Mouse (Mus musculus) midbrain, embryonic 12.5 days (tissue): Measurements from ENCODE around the gene Rbm20. TPM values are rescaled to one million over a fixed set of nuclear protein-coding genes. Genes with fewer than 3 reads are reported as not detected.

ENCODE experiments used
- ATAC-seq: fragments of 200-750 bp; cut with Nextera tagmentation; 2 replicates; pipeline ENCODE4 v1.8.0; 2017; ENCODE audit warnings: low read depth, moderate TSS enrichment, moderate library complexity; ENCODE audit not compliant: low FRiP score
- H3K27ac ChIP-seq: fragments of 300-500 bp; sonication (generic); replicated peaks from 2 replicates; pipeline ENCODE4 v1.5.1; 2016; ENCODE audit warnings: mild to moderate bottlenecking
- H3K27me3 ChIP-seq: fragments of 300-500 bp; sonication (generic); 2 replicates; pipeline ENCODE4 v1.6.1; 2016; ENCODE audit warnings: mild to moderate bottlenecking
- H3K36me3 ChIP-seq: fragments of 300-500 bp; sonication (generic); 2 replicates; pipeline ENCODE4 v1.6.1; 2016
- H3K4me1 ChIP-seq: fragments of 300-500 bp; sonication (generic); 2 replicates; pipeline ENCODE4 v1.6.1; 2016
- H3K4me2 ChIP-seq: fragments of 300-500 bp; sonication (generic); replicated peaks from 2 replicates; pipeline ENCODE4 v1.6.1; 2016; ENCODE audit warnings: mild to moderate bottlenecking, moderate library complexity
- H3K4me3 ChIP-seq: fragments of 300-500 bp; sonication (generic); 2 replicates; pipeline ENCODE4 v1.5.1; 2016; ENCODE audit warnings: mild to moderate bottlenecking
- H3K9ac ChIP-seq: fragments of 300-500 bp; sonication (generic); replicated peaks from 2 replicates; pipeline ENCODE4 v1.6.1; 2016; ENCODE audit warnings: mild to moderate bottlenecking, moderate library complexity
- H3K9me3 ChIP-seq: fragments of 300-500 bp; sonication (generic); 2 replicates; pipeline ENCODE4 v1.6.1; 2016; ENCODE audit warnings: mild to moderate bottlenecking
- WGBS: fragments of 180-500 bp; shearing (Covaris S2); methylation state at CpG from one replicate; pipeline ENCODE4 v1.1.7; 2016; 5-methylcytosine and 5-hydroxymethylcytosine counted together
- polyA plus RNA-seq: library from polyadenylated mRNA; unstranded; fragments of >200 nt; fragmentation: Nextera tagmentation; extraction: Ambion mirVana; gene quantifications from 2 replicates; pipeline ENCODE4 v1.2.1, GENCODE M21; 2016

Rbm20 gene
- polyA plus RNA-seq, 1 experiment from 2014 or later, result 1.3 TPM

DNA sequence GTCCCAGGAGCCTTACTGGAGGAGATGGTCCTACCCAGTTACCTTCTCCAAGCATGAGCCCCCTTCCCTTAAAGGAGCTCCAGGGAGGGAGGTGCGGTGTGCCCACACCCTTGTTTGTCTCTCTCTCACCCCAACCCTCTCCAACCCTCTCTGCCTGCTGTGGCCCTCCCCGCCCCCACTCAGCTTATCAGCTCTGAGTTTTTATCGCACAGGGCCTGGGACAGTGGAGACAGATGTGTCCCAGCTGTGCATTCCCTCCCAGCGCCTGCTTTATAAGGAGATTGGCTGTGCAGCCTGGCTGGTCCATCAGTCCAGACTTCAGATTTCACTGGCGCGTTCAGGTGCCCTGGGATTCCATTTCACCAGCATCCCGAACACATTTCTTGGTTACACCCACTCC, 132.9 kb downstream of the Rbm20 start:
- H3K36me3 ChIP-seq, result no peaks in the 10 kb centered on the region
- no peak overlapping the region for H3K27ac ChIP-seq
- H3K9ac ChIP-seq, result no peak overlapping the region
- H3K4me2 ChIP-seq, result no peak overlapping the region
- peaks cover 8% of the 10 kb centered on the region; the same call in 1 of the 2 replicates for H3K4me1 ChIP-seq
- WGBS, result 81% methylated on average over 7 of the region's 7 CpGs
- peaks cover 2% of the 10 kb centered on the region; the same call in 1 of the 2 replicates for H3K27me3 ChIP-seq
- ATAC-seq, result no peak
- H3K9me3 ChIP-seq, result no peaks in the 10 kb centered on the region
- no peak overlapping the region for H3K4me3 ChIP-seq

DNA sequence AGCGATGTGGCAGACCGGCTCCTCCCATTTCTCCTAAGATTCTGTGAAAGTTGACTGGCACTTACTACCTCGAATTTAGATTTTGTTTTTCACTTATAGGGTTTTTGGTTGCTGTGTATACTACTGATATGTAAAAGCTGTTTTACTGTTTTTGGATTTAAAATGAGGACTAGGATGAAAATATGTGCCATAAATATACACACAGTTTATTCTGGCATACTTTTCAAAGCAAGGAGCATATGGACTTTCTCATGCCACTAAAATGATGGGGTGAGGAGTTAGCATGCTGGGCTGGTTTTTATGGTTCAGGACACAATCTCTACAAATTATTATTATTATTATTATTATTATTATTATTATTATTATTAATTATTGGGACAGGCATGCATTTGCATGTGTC, 133.5 kb downstream of the Rbm20 start:
- no peak for ATAC-seq
- no peaks in the 10 kb centered on the region for H3K9me3 ChIP-seq
- no peaks in the 10 kb centered on the region for H3K36me3 ChIP-seq
- H3K27ac ChIP-seq, result no peak overlapping the region
- H3K4me1 ChIP-seq, result peaks cover 8% of the 10 kb centered on the region; the same call in 1 of the 2 replicates
- peaks cover 2% of the 10 kb centered on the region; the same call in 1 of the 2 replicates for H3K27me3 ChIP-seq
- H3K9ac ChIP-seq, result no peak overlapping the region
- H3K4me2 ChIP-seq, result no peak overlapping the region
- H3K4me3 ChIP-seq, result no peak overlapping the region
- 87% methylated on average over 3 of the region's 3 CpGs for WGBS

DNA sequence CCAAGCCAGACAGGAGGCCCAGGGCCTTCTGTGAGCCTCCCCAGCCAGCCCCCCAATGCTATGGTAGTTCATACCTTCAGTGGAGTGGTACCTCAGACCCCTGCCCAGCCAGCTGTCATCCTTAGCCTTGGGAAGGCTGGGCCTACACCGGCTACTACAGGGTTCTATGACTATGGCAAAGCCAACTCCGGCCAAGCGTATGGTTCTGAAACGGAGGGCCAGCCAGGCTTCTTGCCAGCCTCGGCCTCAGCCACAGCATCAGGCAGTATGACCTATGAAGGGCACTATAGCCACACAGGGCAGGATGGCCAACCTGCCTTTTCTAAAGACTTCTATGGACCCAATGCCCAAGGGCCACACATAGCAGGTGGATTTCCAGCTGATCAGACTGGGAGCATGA, 136.5 kb downstream of the Rbm20 start:
- no peak overlapping the region for H3K9ac ChIP-seq
- H3K4me3 ChIP-seq, result no peak overlapping the region
- ATAC-seq, result no peak
- 94% methylated on average over 5 of the region's 5 CpGs for WGBS
- no peak overlapping the region for H3K27ac ChIP-seq
- peaks cover 3% of the 10 kb centered on the region; the same call in 1 of the 2 replicates for H3K4me1 ChIP-seq
- H3K36me3 ChIP-seq, result no peaks in the 10 kb centered on the region
- peaks cover 2% of the 10 kb centered on the region; the same call in 1 of the 2 replicates for H3K27me3 ChIP-seq
- no peaks in the 10 kb centered on the region for H3K9me3 ChIP-seq
- no peak overlapping the region for H3K4me2 ChIP-seq

DNA sequence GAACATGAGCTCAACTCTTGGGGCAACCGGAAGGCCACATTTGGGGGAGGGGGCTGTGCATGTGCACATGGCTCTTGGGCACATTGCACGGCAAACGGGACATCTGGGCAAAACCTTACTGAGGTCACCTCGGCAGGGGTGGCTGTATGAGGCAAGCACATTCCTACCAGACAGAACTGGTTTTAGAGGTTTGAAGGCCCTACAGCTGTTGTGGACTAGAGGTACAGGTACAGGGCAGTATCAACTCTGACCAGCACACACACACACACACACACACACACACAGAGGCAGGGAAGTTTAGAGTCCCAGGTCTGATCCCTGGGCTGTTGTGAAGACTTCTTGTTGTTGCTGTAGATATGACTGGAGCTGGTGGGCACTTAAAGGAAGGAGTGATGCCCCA, 138.6 kb downstream of the Rbm20 start:
- 93% methylated on average over 4 of the region's 4 CpGs for WGBS
- ATAC-seq, result no peak
- no peak overlapping the region for H3K4me2 ChIP-seq
- H3K27ac ChIP-seq, result no peak overlapping the region
- H3K9me3 ChIP-seq, result no peaks in the 10 kb centered on the region
- H3K36me3 ChIP-seq, result no peaks in the 10 kb centered on the region
- no peak overlapping the region for H3K4me3 ChIP-seq
- 0 out of 2 replicates have a peak, but pooled peaks cover under 1% of the 10 kb centered on the region for H3K4me1 ChIP-seq
- H3K9ac ChIP-seq, result no peak overlapping the region
- no peaks in the 10 kb centered on the region for H3K27me3 ChIP-seq

DNA sequence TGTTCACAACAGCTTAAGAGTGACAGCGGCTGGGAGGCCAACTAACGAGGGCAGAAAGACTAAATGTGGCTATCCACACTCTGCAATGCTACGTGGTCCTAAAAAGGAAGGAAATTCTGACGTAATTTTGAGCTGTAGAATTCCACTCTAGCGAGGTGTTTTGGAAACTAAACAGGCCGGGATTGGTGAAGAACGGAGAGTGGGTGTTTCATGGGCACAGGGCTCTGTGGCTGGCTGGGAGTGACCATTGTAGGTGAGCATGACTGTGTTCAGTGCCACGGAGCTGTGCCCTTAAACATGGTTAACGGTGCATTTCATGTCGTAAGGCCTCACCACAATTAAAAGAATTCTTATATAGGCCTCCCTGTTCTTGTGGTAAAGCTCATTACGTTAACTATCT, 139.1 kb downstream of the Rbm20 start:
- Histone ChIP-seq H3K27me3 (no peaks in the 10 kb centered on the region), H3K27ac (no peak overlapping the region), H3K4me2 (no peak overlapping the region), H3K4me3 (no peak overlapping the region), H3K4me1 (peaks cover 6% of the 10 kb centered on the region), H3K9ac (no peak overlapping the region), H3K9me3 (no peaks in the 10 kb centered on the region), H3K36me3 (no peaks in the 10 kb centered on the region)
- WGBS, result 84% methylated on average over 11 of the region's 11 CpGs
- ATAC-seq, result no peak

DNA sequence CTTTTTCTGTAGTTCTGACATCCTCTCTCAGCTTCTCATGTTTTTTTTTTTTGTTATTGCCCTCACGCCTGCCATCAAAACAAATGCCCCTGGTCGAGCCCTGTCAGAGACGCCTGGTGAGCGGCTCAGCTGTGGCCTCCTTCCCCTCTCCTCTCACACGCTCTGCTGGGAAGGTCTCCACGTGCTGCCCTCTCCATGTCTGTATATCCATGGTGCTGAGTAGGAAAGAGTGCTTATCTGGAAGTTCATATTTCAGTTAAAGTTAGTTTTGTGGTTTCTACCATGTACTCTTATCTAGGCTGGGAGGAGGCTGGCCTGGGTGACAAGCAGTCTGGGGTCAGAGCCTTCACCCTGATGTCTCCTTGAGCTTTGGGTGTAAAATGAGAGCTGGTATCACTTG, 142.2 kb downstream of the Rbm20 start:
- Histone ChIP-seq H3K27me3 (no peaks in the 10 kb centered on the region), H3K4me1 (peaks cover 11% of the 10 kb centered on the region), H3K36me3 (no peaks in the 10 kb centered on the region), H3K4me2 (no peak overlapping the region), H3K9ac (no peak overlapping the region), H3K4me3 (no peak overlapping the region), H3K9me3 (no peaks in the 10 kb centered on the region), H3K27ac (no peak overlapping the region)
- WGBS, result 71% methylated on average over 6 of the region's 6 CpGs
- ATAC-seq, result no peak

DNA sequence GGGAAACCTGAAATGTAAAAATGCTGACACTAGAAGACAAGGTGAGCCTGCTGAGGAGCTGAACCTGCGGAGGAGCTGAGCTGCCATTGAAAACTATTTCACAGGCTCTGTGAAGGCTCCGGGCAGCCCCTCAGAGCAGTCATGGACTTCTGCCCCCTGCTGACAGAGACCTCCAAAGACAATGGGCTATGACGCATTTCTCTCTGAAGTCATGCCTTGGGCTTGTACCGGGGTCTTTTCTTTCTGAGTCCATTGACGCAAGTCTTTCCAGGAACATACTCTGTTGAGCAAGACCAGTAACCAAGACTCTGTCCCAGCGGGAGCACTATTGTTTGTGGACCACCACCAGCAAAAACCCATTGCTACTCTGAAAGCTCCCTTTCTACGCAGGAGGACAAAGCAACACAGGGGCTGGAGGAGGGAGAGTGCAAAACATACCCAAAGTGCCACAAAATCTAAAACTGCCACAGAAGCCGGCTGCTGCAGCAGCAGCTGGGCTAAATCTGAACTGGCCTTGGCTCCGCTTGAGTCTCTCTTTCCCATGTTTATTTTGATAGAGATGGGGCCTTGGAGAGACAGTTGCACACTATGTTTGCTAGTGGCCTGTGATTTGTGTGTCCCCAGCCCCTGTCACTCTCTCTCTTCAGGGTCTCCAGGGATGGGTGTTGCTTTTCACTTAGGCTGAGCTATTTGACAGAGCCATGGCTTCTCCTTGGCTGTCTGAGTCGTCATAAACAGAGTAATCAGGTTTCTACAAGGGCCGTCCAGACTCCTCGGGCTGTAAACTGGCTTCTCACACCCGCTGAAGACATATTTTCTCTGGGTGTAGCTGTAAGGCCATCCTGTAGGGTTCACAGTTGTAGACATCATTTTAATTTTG, 144.4 kb downstream of the Rbm20 start:
- peaks cover 13% of the 10 kb centered on the region for H3K4me1 ChIP-seq
- no peak overlapping the region for H3K4me2 ChIP-seq
- no peaks in the 10 kb centered on the region for H3K9me3 ChIP-seq
- H3K4me3 ChIP-seq, result no peak overlapping the region
- no peak overlapping the region for H3K27ac ChIP-seq
- H3K27me3 ChIP-seq, result no peaks in the 10 kb centered on the region; the same call in 1 of the 2 replicates
- no peaks in the 10 kb centered on the region for H3K36me3 ChIP-seq
- no peak for ATAC-seq
- no peak overlapping the region for H3K9ac ChIP-seq
- 38% methylated on average over 13 of the region's 13 CpGs for WGBS

DNA sequence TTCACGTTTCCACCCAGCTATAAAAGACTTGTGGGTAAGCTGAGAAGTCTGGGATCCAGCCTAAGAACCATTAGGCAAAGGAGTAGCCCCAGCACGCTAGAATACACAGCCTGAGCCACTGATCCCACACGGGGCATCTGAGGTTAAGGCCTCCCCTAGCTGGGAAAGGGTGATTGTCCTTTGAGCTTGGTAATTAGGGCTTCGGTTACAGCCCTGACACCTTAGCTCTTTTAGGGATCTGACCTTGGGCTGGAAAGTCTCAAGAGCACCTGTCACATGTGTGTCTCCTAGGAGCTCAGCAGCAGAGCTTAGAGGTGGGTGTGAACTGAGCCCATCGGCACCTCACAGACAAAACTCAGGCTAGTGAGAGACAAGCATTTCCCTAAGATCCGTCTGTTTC, 146.7 kb downstream of the Rbm20 start:
- Histone ChIP-seq H3K4me1 (peaks cover 13% of the 10 kb centered on the region), H3K9me3 (no peaks in the 10 kb centered on the region), H3K4me3 (no peak overlapping the region), H3K27ac (no peak overlapping the region), H3K4me2 (no peak overlapping the region), H3K36me3 (no peaks in the 10 kb centered on the region), H3K27me3 (no peaks in the 10 kb centered on the region; the same call in 1 of the 2 replicates), H3K9ac (no peak overlapping the region)
- no peak for ATAC-seq
- 59% methylated on average over 6 of the region's 6 CpGs for WGBS

DNA sequence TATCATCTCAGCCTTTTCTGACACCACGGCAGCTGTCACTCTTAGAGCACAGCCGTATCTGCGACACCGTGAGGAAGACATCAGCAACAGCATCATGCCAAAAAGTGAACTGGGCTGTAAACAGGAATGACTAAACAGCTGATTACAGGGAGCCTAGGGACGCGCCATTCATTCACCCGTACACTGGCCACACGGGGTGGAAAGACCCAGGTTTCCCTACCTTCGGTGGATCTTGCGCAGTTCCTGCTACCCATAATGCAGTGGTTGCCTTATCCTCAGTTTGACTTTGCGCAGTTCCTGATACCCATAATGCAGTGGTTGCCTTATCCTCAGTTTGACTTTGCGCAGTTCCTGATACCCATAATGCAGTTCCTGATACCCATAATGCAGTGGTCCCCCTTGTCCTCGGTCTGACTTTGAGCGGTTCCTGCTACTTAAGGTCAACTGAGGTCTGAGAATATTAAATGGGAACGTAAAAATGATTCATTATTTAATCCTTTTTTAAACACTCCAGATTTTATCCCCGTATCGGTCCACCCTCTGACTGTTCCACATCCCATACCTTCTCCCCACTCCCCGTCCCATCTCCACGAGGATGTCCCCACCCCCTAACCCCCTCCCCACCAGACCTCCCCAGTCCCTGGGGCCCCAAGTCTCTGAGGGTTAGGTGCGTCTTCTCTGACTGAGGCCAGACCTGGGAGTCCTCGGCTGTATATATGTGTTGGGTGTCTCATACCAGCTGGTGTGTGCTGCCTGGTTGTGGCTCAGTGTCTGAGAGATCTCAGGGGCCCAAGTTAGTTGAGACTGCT, 148.0 kb downstream of the Rbm20 start:
- ATAC-seq, result peak; percentile 74

DNA sequence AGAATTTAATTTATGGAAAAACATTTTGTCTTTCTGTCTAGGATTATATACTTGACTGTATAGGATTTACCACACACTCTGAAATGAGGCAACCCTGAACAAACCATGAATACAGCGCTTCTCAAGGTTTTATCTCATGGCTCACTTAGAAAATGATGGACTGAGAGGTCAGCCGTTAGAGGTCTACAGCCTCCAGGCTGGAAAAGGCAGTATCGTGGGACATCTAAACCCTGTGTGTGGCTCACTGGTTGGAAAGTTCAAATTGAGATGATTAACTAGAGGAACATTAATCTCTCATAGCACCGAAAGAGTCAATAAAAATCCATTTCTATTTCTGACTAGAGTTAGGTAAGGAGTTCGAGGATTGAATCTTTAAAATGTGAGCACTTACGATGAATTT, 152.9 kb downstream of the Rbm20 start:
- no peaks in the 10 kb centered on the region; the same call in 1 of the 2 replicates for H3K27me3 ChIP-seq
- H3K4me2 ChIP-seq, result no peak overlapping the region
- H3K4me1 ChIP-seq, result peaks cover 26% of the 10 kb centered on the region
- WGBS, result 57% methylated on average over 6 of the region's 6 CpGs
- H3K9me3 ChIP-seq, result no peaks in the 10 kb centered on the region
- no peaks in the 10 kb centered on the region for H3K36me3 ChIP-seq
- H3K9ac ChIP-seq, result no peak overlapping the region
- H3K27ac ChIP-seq, result peak overlapping the region; percentile 56; the same call in 1 of the 2 replicates
- no peak overlapping the region for H3K4me3 ChIP-seq
- ATAC-seq, result no peak

More for the DNA sequence above, 148.0 kb downstream of the Rbm20 start:
- H3K4me3 ChIP-seq, result peak overlapping the region; percentile 31
- no peaks in the 10 kb centered on the region for H3K36me3 ChIP-seq
- no peak overlapping the region for H3K9ac ChIP-seq
- H3K27ac ChIP-seq, result no peak overlapping the region
- H3K9me3 ChIP-seq, result no peaks in the 10 kb centered on the region
- 58% methylated on average over 21 of the region's 21 CpGs for WGBS
- peak overlapping the region; percentile 43 for H3K4me2 ChIP-seq
- no peaks in the 10 kb centered on the region; the same call in 1 of the 2 replicates for H3K27me3 ChIP-seq
- peaks cover 15% of the 10 kb centered on the region for H3K4me1 ChIP-seq

DNA sequence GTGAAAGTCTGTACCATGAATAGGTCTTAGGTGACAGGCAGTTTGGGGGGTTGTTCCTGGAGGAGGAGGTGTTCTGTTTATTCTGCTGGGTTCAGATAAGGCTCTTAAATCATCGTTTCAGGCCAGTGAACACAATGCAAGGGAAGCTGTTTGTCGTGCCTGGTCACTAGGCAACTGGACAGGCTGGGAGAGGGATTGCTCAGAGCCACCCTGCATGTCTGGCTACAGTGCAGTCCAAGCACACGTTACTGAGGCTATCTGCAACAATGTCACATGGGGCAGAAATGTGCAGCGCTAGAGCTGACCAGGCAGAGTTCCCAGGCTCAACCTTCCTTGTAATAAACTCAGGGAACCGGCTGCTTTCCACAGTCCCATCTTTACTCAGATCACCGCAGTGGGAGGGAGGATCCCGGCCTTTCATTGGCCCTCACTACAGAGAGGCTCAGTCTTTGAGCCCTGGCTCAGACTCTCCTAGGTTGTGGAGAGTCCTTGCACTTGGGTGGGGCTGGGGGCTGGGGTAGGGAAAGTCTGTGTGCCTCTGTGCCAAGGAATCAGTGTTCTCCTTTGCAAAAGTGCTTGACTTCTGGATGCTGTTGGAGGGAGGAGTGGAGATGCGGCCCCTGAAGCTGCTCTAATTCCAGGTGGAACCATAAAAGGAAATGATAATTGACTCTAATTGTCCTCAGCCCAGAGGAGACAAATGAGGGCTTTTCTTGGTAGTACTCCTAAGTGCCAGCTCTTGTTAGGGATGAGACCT, 153.5 kb downstream of the Rbm20 start:
- H3K27me3 ChIP-seq, result no peaks in the 10 kb centered on the region; the same call in 1 of the 2 replicates
- H3K4me2 ChIP-seq, result peak overlapping the region; percentile 29
- peak; percentile 73 for ATAC-seq
- H3K9me3 ChIP-seq, result no peaks in the 10 kb centered on the region
- 0 out of 2 replicates have a peak overlapping the region, but pooled peaks have one; percentile 34 for H3K9ac ChIP-seq
- H3K36me3 ChIP-seq, result no peaks in the 10 kb centered on the region
- H3K4me3 ChIP-seq, result no peak overlapping the region
- peaks cover 24% of the 10 kb centered on the region for H3K4me1 ChIP-seq
- WGBS, result 11% methylated on average over 8 of the region's 8 CpGs
- peak overlapping the region; percentile 56 for H3K27ac ChIP-seq
